Mouse (Mus musculus) myocyte (in vitro differentiated cells): Measurements from ENCODE around the gene Fscn3.

Source experiments
- MAX ChIP-seq: IDR thresholded peaks from one replicate; pipeline ENCODE4 v1.6.1; 2011; ENCODE audit warnings: low read depth, mild to moderate bottlenecking, control low read depth
- POLR2A ChIP-seq: IDR thresholded peaks from one replicate; pipeline ENCODE4 v1.6.1; 2011; ENCODE audit warnings: low read depth, mild to moderate bottlenecking, control low read depth, moderate library complexity; ENCODE audit not compliant: insufficient read length
- POLR2AphosphoS2 ChIP-seq: IDR thresholded peaks from one replicate; pipeline ENCODE4 v1.6.1; 2011; ENCODE audit warnings: low read depth, control low read depth; ENCODE audit not compliant: insufficient read length
- SRF ChIP-seq: IDR thresholded peaks from one replicate; pipeline ENCODE4 v1.6.1; 2011; ENCODE audit warnings: low read depth; ENCODE audit not compliant: control insufficient read depth, insufficient read length
- USF1 ChIP-seq: IDR thresholded peaks from one replicate; pipeline ENCODE4 v1.6.1; 2011; ENCODE audit warnings: low read depth, mild to moderate bottlenecking, control low read depth, moderate library complexity

DNA sequence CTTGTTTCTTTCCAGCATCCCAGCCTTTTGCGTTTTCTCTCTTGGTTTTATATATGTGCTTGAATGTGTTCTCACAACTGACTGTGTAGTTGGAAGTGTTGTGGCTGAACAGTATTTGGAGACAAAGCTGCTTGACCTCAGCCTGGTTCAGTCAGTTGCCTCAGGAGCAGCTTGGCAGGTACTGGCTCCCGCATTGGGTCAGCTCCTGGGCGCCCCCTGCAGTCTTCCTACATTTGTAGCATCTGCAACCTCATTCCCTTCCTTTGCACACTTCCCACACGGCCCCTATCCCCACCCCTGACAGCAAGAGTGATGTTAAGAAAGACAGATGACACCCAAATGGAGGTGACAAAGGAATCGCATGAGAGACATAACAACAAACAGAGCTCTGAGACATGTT lies 32.9 kb downstream of the Fscn3 start:
- no peak for TF ChIP-seq POLR2A
- no peak for TF ChIP-seq USF1
- TF ChIP-seq SRF = no peak
- TF ChIP-seq POLR2AphosphoS2 = no peak
- no peak for TF ChIP-seq MAX
